ENCODE assay signal across 8 mouse cellular contexts in genomic region chr4:87647932-87648911, GRCm38 (mm10).
A peak's percentile ranks its signal among the peaks of the same experiment; 100 is the strongest.
DNase-seq lines count a peak whose midpoint lies in the region; ATAC-seq lines count a peak whose summit lies in the region.

No protein-coding gene starts in this region.

- peak overlapping the region; percentile 15 for H3K9ac ChIP-seq in forebrain, embryonic 15.5 days (replicated peaks)
- no peak overlapping the region for H3K9ac ChIP-seq in liver, embryonic 13.5 days

- no peaks in the 10 kb centered on the region; the same call in 1 of the 2 replicates for H3K27me3 ChIP-seq in forebrain, embryonic 15.5 days
- H3K27me3 ChIP-seq in liver, embryonic 13.5 days, result no peaks in the 10 kb centered on the region

- no peaks in the 10 kb centered on the region for H3K9me3 ChIP-seq in forebrain, embryonic 15.5 days
- no peaks in the 10 kb centered on the region for H3K9me3 ChIP-seq in liver, embryonic 13.5 days (replicated peaks)

- peak; percentile 62 for ATAC-seq in forebrain, embryonic 15.5 days (replicated peaks)
- ATAC-seq in liver, embryonic 13.5 days (ENCODE audit: low read depth), result no peak

- peak overlapping the region; percentile 58 for H3K4me2 ChIP-seq in forebrain, embryonic 15.5 days (replicated peaks)
- peak overlapping the region; percentile 34 for H3K4me2 ChIP-seq in liver, embryonic 13.5 days

- peak overlapping the region; percentile 30 for H3K4me3 ChIP-seq in forebrain, embryonic 15.5 days
- no peak overlapping the region for H3K4me3 ChIP-seq in liver, embryonic 13.5 days (replicated peaks)

- H3K36me3 ChIP-seq in forebrain, embryonic 15.5 days, result no peaks in the 10 kb centered on the region
- H3K36me3 ChIP-seq in liver, embryonic 13.5 days, result no peaks in the 10 kb centered on the region

- peaks cover 42% of the 10 kb centered on the region for H3K4me1 ChIP-seq in forebrain, embryonic 15.5 days
- H3K4me1 ChIP-seq in liver, embryonic 13.5 days (replicated peaks), result no peaks in the 10 kb centered on the region

- H3K27ac ChIP-seq in forebrain, embryonic 15.5 days (replicated peaks), result peak overlapping the region; percentile 73
- no peak overlapping the region for H3K27ac ChIP-seq in liver, embryonic 13.5 days

- DNase-seq in cerebellum, postnatal 10 days, result peak; percentile 76 to 84
- no peak for DNase-seq in cerebellum, adult 8-10 months
- peak; percentile 63 for DNase-seq in MN1 (ENCODE audit: low spot score)
- peak; percentile 82 for DNase-seq in kidney, adult 11 months
- no peak for DNase-seq in liver, embryonic 13.5 days
- peak; percentile 11 for DNase-seq in ovary, postnatal 36 days (ENCODE audit: low spot score)
- DNase-seq in T-cell, adult 2 months (ENCODE audit: low spot score), result no peak

- WGBS in forebrain, embryonic 15.5 days, result 3% methylated on average over 26 of the region's 26 CpGs
- 22% methylated on average over 26 of the region's 26 CpGs for WGBS in liver, embryonic 13.5 days (ENCODE audit: insufficient replicate concordance)

Comparison
In these comparisons a context has a peak if more than half of its experiments do, and no peak if none do; other contexts are left out.
1. DNase-seq: peak in cerebellum, postnatal 10 days (2 of 2), MN1 (single experiment), kidney, adult 11 months (single experiment) and ovary, postnatal 36 days (single experiment); none in cerebellum, adult 8-10 months (single experiment), liver, embryonic 13.5 days (single experiment) and T-cell, adult 2 months (single experiment).